Mouse (Mus musculus) kidney, postnatal 0 days (tissue): ENCODE data around the gene Cdcp1. TPM values are rescaled to one million over a fixed set of nuclear protein-coding genes. Genes with fewer than 3 reads are reported as not detected.

Source experiments
- ATAC-seq: fragments of 200-750 bp; cut with Nextera tagmentation; replicated peaks from 2 replicates; pipeline ENCODE4 v1.8.0; 2017; ENCODE audit warnings: low read depth, moderate number of reproducible peaks, moderate TSS enrichment, moderate library complexity; ENCODE audit not compliant: low FRiP score
- DNase-seq: peaks from one replicate; pipeline ENCODE4 v3.0.0-alpha.2; 2016; ENCODE audit warnings: low spot score
- H3K27ac ChIP-seq: fragments of 300-500 bp; sonication (generic); 2 replicates; pipeline ENCODE4 v1.5.1; 2014; ENCODE audit warnings: mild to moderate bottlenecking
- H3K27me3 ChIP-seq: fragments of 300-500 bp; sonication (generic); 2 replicates; pipeline ENCODE4 v1.6.1; 2014; ENCODE audit warnings: low read length, mixed read lengths; ENCODE audit not compliant: insufficient read depth
- H3K36me3 ChIP-seq: fragments of 300-500 bp; sonication (generic); 2 replicates; pipeline ENCODE4 v1.6.1; 2014; ENCODE audit warnings: low read length, mixed read lengths; ENCODE audit not compliant: insufficient read depth
- H3K4me1 ChIP-seq: fragments of 300-500 bp; sonication (generic); replicated peaks from 2 replicates; pipeline ENCODE4 v1.6.1; 2014; ENCODE audit warnings: antibody characterized with exemption, low read length, mixed read lengths; ENCODE audit not compliant: insufficient read depth
- H3K4me2 ChIP-seq: fragments of 300-500 bp; sonication (generic); 2 replicates; pipeline ENCODE4 v1.6.1; 2014; ENCODE audit warnings: mild to moderate bottlenecking, low read length, moderate library complexity, mixed read lengths
- H3K4me3 ChIP-seq: fragments of 300-500 bp; sonication (generic); replicated peaks from 2 replicates; pipeline ENCODE4 v1.5.1; 2014; ENCODE audit warnings: low read depth, low read length
- H3K9ac ChIP-seq: fragments of 300-500 bp; sonication (generic); 2 replicates; pipeline ENCODE4 v1.6.1; 2014; ENCODE audit warnings: low read depth, low read length
- H3K9me3 ChIP-seq: fragments of 300-500 bp; sonication (generic); replicated peaks from 2 replicates; pipeline ENCODE4 v1.6.1; 2016; ENCODE audit warnings: low read length, inconsistent platforms, mixed read lengths
- CTCF ChIP-seq: IDR thresholded peaks from 2 replicates; pipeline ENCODE4 v1.5.1; 2016; ENCODE audit warnings: antibody characterized with exemption, low read depth, mild to moderate bottlenecking, moderate library complexity
- WGBS: fragments of 180-500 bp; shearing (Covaris S2); extraction: QIAGEN DNeasy Blood & Tissue Kit; methylation state at CpG from one replicate; pipeline ENCODE4 v1.1.7; 2014; 5-methylcytosine and 5-hydroxymethylcytosine counted together
- polyA plus RNA-seq: library from polyadenylated mRNA; unstranded; fragments of >200 nt; fragmentation: Nextera tagmentation; extraction: Ambion mirVana; gene quantifications from 2 replicates; pipeline ENCODE4 v1.2.1, GENCODE M21; 2015

The Cdcp1 gene
- polyA plus RNA-seq, 1 experiment from 2014 or later, result 6.8 TPM

DNA sequence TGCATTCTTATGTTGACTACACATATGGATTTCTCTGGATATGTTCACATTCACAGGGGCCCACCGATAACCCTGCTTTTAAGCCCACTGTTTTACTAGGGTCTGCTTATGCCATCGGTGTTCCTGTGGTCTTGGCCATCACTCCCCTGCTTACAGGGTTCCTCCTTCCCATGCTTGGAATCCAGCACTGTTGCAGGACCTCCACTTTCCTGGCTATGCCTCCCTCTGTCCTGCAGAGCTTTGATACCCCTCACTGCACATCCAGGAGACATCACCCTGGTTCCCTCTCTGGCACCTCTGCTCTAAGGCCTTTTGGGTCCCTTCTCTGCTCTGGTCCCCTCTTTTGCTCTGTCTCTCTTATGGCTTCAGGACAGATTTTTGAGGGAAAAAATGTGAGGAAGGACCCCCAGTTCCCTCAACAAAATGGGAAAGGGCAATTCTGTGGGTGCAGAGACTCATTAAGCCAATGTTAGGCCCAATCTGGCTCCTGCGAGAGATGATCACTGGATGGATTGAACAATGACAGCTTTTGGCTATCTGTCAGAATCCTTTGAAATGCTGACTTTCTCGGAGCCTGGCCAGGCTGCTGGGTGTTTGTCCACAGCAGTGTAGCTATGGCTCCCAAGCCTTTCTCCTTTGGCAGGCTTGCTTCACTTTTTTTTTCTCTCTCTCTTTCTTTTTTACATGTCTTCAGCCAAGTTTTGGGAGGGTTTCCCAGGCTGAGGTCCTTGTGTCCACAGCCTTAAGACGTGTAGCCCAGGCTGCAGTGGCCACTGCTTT is 65.4 kb downstream of the Cdcp1 start, which contains the start of gene Clec3b:
Gene Clec3b (plus strand): TSS at position 706 of the 780 bp plus-strand sequence.
- Histone ChIP-seq H3K27me3 (no peaks in the 10 kb centered on the region), H3K27ac (no peak within 1 kb of the TSS)
- DNase-seq, result no peak

DNA sequence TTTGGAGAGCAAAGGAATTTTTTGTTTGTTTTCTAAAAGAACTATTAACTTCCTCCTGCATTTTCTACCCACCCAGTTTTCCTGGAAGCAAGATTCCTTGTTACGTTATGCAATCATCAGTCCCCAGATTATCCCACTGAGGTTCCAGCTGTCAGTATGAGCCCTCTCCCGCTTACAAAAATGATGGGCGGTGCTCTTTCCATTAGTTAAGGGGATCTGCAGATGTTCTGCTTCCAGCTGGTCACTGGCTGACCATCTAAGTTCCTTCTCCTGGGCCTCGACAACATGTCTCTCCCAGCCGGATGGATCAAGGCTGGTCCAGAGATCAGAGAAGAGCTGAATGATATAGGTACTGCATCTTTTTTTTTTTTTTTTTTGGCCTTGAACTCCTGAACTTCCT is 67.4 kb downstream of the Cdcp1 start:
- H3K4me1 ChIP-seq, result no peaks in the 10 kb centered on the region
- H3K4me3 ChIP-seq, result no peak overlapping the region
- no peak overlapping the region for H3K4me2 ChIP-seq
- ATAC-seq (no peak), DNase-seq (peak; percentile 53)
- H3K27ac ChIP-seq, result no peak overlapping the region
- H3K9ac ChIP-seq, result no peak overlapping the region
- H3K27me3 ChIP-seq, result no peaks in the 10 kb centered on the region
- WGBS, result 61% methylated on average over 5 of the region's 5 CpGs
- H3K9me3 ChIP-seq, result no peaks in the 10 kb centered on the region
- H3K36me3 ChIP-seq, result no peaks in the 10 kb centered on the region
- no peak for TF ChIP-seq CTCF

More for the DNA sequence above, 65.4 kb downstream of the Cdcp1 start, which contains the start of gene Clec3b:
- H3K4me2 ChIP-seq, result no peak within 1 kb of the TSS
- no peak within 1 kb of the TSS for H3K4me3 ChIP-seq
- H3K9me3 ChIP-seq, result no peaks in the 10 kb centered on the region
- ATAC-seq, result no peak
- H3K4me1 ChIP-seq, result no peaks in the 10 kb centered on the region
- no peak for TF ChIP-seq CTCF
- WGBS, result 81% methylated on average over 5 of the region's 5 CpGs
- H3K36me3 ChIP-seq, result no peaks in the 10 kb centered on the region
- H3K9ac ChIP-seq, result no peak within 1 kb of the TSS

GRCm38 (mm10) chr9:123139887-123140614 is 75.8 kb downstream of the Cdcp1 start:
- Histone ChIP-seq H3K4me3 (no peak overlapping the region), H3K27ac (peak overlapping the region; percentile 73), H3K9ac (no peak overlapping the region), H3K27me3 (no peaks in the 10 kb centered on the region), H3K4me2 (no peak overlapping the region), H3K9me3 (no peaks in the 10 kb centered on the region), H3K4me1 (no peaks in the 10 kb centered on the region), H3K36me3 (peaks cover 18% of the 10 kb centered on the region; the same call in 1 of the 2 replicates)
- DNase-seq (peak; percentile 24), ATAC-seq (no peak)
- WGBS, result 72% methylated on average over 4 of the region's 4 CpGs
- TF ChIP-seq CTCF, result no peak

DNA sequence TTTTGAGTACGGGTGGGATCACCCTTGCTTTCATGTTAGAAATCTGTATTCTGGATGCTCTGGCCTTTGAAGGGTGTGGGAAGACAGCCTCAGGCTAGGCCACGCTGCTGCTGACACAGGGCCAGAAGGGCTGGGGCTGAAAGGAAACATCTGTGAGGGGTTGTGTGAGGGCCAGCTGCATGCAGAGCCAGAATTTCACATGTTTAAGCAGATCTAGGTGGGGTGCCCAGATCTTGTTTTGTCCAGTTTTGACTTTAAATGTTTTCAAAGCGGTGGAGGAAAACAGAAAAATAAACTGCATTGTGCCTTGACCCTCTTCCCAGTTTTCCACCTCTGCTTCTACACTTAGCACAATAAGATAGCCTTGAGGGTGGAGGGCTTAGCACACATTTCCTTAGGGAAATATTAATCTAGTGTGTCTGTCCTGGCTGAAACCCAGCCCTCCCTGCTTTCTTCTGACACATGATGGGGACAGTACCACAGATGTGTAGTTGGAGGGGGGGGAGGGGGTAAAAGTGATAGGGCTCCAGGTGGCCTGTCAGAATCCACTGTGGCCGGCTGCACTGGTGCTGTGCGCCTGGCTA is 76.9 kb downstream of the Cdcp1 start:
- 40% methylated on average over 5 of the region's 5 CpGs for WGBS
- DNase-seq (peak; percentile 79), ATAC-seq (peak; percentile 64)

DNA sequence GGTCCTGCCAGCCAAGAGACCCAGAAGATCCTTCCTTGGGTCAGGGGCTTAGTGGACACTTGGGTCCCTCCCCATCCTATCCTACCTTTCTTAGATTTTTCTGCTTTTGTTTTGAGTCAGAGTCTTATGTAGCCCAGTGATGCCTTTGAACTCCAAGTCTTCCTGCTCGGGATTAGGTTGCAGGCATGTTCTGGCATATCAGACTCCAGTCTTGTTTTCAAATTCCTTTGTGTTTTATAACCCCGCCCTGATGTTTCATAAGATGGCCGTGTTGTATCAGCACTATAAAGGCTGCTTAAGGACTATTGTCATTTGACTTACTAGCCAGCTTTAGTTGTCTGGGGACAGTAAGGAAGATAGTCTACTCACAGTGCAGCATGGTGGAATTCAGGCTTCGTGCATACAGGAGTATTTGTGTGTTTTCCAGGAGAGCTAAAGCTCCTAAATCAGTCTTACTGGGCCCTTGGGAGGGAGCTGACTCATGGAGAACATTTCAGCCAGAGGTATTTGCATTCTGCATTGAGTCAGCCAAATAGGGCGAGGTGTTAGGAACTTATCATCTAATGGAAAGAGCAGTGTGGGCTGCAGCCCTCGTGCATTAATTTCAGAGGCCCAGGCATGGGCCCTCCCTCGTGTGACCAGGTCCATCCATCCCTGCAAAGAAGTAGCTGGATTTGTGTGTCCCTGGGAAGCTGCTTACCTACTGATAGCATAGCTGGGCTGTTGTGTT is 78.7 kb downstream of the Cdcp1 start:
- H3K9ac ChIP-seq, result no peak overlapping the region
- DNase-seq, result peak; percentile 23
- no peaks in the 10 kb centered on the region for H3K9me3 ChIP-seq
- no peak overlapping the region for H3K4me3 ChIP-seq
- no peaks in the 10 kb centered on the region for H3K27me3 ChIP-seq
- H3K4me1 ChIP-seq, result no peaks in the 10 kb centered on the region
- ATAC-seq, result no peak
- no peak overlapping the region for H3K27ac ChIP-seq
- H3K36me3 ChIP-seq, result peaks cover 36% of the 10 kb centered on the region
- TF ChIP-seq CTCF, result no peak
- no peak overlapping the region for H3K4me2 ChIP-seq
- WGBS, result 74% methylated on average over 7 of the region's 7 CpGs

More for the DNA sequence above, 76.9 kb downstream of the Cdcp1 start:
- no peaks in the 10 kb centered on the region for H3K9me3 ChIP-seq
- no peak overlapping the region for H3K9ac ChIP-seq
- H3K36me3 ChIP-seq, result peaks cover 23% of the 10 kb centered on the region; the same call in 1 of the 2 replicates
- H3K27ac ChIP-seq, result peak overlapping the region; percentile 73
- no peaks in the 10 kb centered on the region for H3K4me1 ChIP-seq
- H3K4me2 ChIP-seq, result no peak overlapping the region
- no peak overlapping the region for H3K4me3 ChIP-seq
- no peaks in the 10 kb centered on the region for H3K27me3 ChIP-seq
- no peak for TF ChIP-seq CTCF

DNA sequence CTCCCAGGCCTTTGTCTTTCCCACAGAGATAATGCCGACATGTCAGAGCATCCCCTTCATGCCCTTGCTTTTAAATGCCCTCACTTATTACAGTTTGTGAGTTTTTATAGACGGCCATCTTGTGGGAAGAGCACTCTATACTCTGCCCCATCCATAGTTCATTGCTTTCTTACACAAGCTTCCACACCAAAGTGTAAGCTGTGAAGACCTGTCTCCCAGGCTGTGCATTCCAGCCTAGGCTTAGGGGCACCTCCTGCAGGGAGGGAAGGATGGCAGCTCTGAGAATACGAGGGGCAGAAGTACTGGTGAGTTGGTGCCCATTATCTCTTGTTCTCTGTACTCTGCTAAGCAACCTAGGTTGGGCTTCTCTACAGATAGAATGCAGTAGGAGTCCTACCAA is 82.8 kb downstream of the Cdcp1 start:
- DNase-seq (no peak), ATAC-seq (no peak)
- no peak overlapping the region for H3K4me2 ChIP-seq
- no peak overlapping the region for H3K9ac ChIP-seq
- TF ChIP-seq CTCF, result no peak
- no peak overlapping the region for H3K27ac ChIP-seq
- no peak overlapping the region for H3K4me3 ChIP-seq
- no peaks in the 10 kb centered on the region for H3K9me3 ChIP-seq
- 94% methylated on average over 3 of the region's 3 CpGs for WGBS
- no peaks in the 10 kb centered on the region for H3K4me1 ChIP-seq
- no peaks in the 10 kb centered on the region for H3K27me3 ChIP-seq
- peaks cover 57% of the 10 kb centered on the region for H3K36me3 ChIP-seq
